Mouse (Mus musculus): ENCODE data around the gene Ifi27l2b. TPM values are rescaled to one million over a fixed set of nuclear protein-coding genes. Genes with fewer than 3 reads are reported as not detected.

Ifi27l2b gene
- polyA plus RNA-seq (2012; rRNA removed): not detected in 2 replicates

GRCm38 (mm10) chr12:103457140-103457539 lies at the start of gene Ifi27l2b:
Ifi27l2b (minus strand) TSS chr12:103457223.

DNA sequence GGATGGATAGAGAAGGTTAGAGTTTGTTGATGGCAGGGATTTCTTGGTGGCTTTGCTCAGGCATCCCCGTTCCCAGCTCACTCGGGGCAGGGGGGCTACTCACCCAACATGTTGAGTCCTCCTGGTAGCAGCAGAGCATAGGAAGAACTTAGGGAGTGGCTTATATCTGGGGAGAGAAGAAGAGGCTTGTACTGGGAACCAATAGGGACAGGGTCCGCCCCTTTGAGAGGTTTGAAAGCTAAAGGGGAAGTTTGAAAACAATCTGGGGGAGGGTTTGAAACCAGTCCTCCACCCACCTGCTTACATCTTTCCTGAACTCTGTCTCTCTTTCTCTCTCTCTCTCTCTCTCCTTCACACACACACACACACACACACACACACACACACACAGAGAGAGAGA lies 13.5 kb downstream of the Ifi27l2b start, which contains the start of gene Ifi27l2a:
Ifi27l2a (minus strand) TSS at position 157 of the 400 bp plus-strand sequence.

DNA sequence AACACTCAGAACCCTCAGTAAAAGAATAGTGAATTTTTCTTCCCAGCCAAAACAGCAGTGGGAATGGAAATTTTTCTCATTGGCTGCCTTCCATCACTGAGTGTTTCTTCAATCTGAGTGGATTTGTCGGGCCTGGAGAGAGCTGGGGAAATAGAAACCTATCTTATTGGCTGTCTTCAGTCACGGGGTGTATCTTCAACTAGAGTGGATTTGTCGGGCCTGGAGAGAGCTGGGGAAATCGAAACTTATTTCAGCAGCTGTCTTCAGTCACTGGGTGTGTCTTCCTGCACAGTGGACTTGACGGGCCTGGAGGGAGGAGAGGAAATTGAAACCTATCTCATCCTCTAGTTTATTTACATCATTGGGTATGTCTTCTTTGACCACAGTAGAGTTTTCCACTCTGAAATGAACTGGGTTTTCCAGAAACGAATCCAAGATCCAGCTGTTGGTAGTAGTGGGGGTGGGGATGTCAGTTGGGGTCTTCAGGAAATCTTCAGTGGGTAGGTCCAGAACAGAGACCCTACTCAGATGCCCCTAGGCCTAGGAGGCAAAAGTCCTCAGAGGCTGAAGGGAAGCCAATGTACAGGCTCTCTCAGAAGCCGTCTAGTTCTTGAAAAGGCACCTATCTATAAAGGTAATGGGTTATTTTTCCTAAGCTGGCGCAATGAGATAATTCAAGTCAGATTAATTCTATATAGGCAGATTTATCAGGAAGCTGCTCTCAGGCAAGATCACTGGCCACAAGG lies 22.9 kb downstream of the Ifi27l2b start, which contains the start of gene Ifi27:
Ifi27 (plus strand) TSS at position 226 of the 746 bp plus-strand sequence.

DNA sequence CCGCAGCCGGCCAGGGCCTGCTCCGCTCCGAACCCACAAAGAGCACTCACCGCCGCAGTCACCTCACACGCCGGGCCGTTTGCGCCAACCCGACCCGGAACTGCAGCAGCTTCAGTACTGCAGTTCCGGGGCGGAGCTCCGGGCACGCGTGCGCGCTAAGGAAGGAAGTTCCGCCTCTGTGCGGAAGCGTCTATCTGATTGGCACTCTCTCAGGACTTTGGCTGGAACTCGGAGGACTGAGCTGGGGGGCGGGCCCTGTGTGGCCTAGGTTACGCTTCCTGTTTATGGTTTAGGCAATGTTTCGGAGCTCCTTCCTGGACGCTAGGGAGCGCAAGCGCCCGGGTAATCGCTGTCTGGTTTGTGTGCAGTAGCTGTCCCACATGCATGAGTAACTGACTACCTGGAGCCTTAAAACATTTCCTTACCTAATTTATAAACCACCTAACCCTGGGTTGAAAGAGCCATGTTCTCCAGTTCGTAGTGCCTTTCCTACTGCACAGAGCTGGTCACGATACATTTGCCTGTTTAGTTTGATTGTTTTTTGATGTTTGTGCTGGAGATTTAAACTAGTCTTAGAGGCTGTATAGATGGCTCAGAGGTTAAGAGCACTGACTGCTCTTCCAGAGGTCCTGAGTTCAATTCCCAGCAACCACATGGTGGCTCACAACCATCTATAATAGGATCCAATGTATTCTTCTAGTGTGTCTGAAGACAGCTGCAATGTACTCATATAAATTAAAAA lies 31.1 kb downstream of the Ifi27l2b start, which contains the start of gene Ddx24:
Ddx24 (minus strand) TSS at position 102 of the 742 bp plus-strand sequence.

GRCm38 (mm10) chr12:103407720-103408119 lies 49.3 kb downstream of the Ifi27l2b start, which contains the start of gene 9330161L09Rik:
9330161L09Rik (minus strand) TSS chr12:103407820.

Other genes with a start within 250 kb of the Ifi27l2b start
- 0.10 TPM in 1 of 2 replicates, not detected in the other for gene Prima1, start 215.1 kb downstream of the Ifi27l2b start, polyA plus RNA-seq (2012; rRNA removed)
- gene Fam181a, start 146.2 kb downstream of the Ifi27l2b start, polyA plus RNA-seq (2012; rRNA removed): not detected in 2 replicates
- 3.0 and 4.0 TPM in 2 replicates for gene Asb2, start 101.2 kb downstream of the Ifi27l2b start, polyA plus RNA-seq (2012; rRNA removed)
- gene Otub2, start 68.5 kb downstream of the Ifi27l2b start, polyA plus RNA-seq (2012; rRNA removed): 13.4 and 16.0 TPM in 2 replicates
- 0.14 and 0.20 TPM in 2 replicates for gene 9330161L09Rik, start 49.4 kb downstream of the Ifi27l2b start, polyA plus RNA-seq (2012; rRNA removed)
- 23.5 and 28.4 TPM in 2 replicates for gene Ddx24, start 31.4 kb downstream of the Ifi27l2b start, polyA plus RNA-seq (2012; rRNA removed)
- 14.0 and 33.2 TPM in 2 replicates for gene Ifi27, start 23.0 kb downstream of the Ifi27l2b start, polyA plus RNA-seq (2012; rRNA removed)
- gene Ifi27l2a, start 13.5 kb downstream of the Ifi27l2b start, polyA plus RNA-seq (2012; rRNA removed): 6.2 and 8.6 TPM in 2 replicates
- 0.95 and 1.2 TPM in 2 replicates for gene Ppp4r4, start 75.1 kb upstream of the Ifi27l2b start, polyA plus RNA-seq (2012; rRNA removed)
- gene Serpina10, start 174.2 kb upstream of the Ifi27l2b start, polyA plus RNA-seq (2012; rRNA removed): 25.2 and 27.9 TPM in 2 replicates
- 769 and 833 TPM in 2 replicates for gene Serpina6, start 200.0 kb upstream of the Ifi27l2b start, polyA plus RNA-seq (2012; rRNA removed)
- 0.06 and 0.07 TPM in 2 replicates for gene Serpina16, start 218.9 kb upstream of the Ifi27l2b start, polyA plus RNA-seq (2012; rRNA removed)
- not detected in 2 replicates for gene Serpina1f, start 238.3 kb upstream of the Ifi27l2b start, polyA plus RNA-seq (2012; rRNA removed)